Mouse (Mus musculus): ENCODE data around the gene Adad1. TPM values are rescaled to one million over a fixed set of nuclear protein-coding genes. Genes with fewer than 3 reads are reported as not detected.

Gene Adad1
- total and polyA plus RNA-seq, 3 experiments = not detected

- in situ Hi-C loops (cut with MboI; ENCODE audit: low pct_ligation_motif_present, low pct_unique_long_range_greater_than_20kb, low sequenced_read_pairs) (no loop called here), dilution Hi-C loops (cut with MboI; ENCODE audit: extremely low pct_ligation_motif_present, extremely low pct_unique_long_range_greater_than_20kb, low sequenced_read_pairs) (no loop called here)
- H3K27me3 ChIP-seq (replicated peaks) = no peaks in the 10 kb centered on the region
- H3K9ac ChIP-seq (ENCODE audit: insufficient read depth, low read depth) = no peak overlapping the region
- TF ChIP-seq NELFE (IDR thresholded peaks at IDR 0.05; ENCODE audit: low read depth, low read length) (no peak), MAZ (IDR thresholded peaks at IDR 0.05; ENCODE audit: low read depth, low read length) (no peak)
- H3K27ac ChIP-seq (ENCODE audit: insufficient read depth, low read depth) = no peak overlapping the region
- no peak overlapping the region for H3K4me3 ChIP-seq (replicated peaks in 1 of 3; ENCODE audit: low read depth in 2 of 3, low read length in 2 of 3, poor library complexity in 1 of 3)
- DNase-seq (ENCODE audit: extremely low read depth) = no peak
- H3K4me2 ChIP-seq (ENCODE audit: insufficient read depth, low read depth, poor library complexity, severe bottlenecking) = peak overlapping the region; percentile 35
- H3K79me2 ChIP-seq (replicated peaks; ENCODE audit: control insufficient read depth, extremely low read depth, insufficient read depth, poor library complexity, severe bottlenecking) = no peaks in the 10 kb centered on the region
- no peaks in the 10 kb centered on the region for H3K9me3 ChIP-seq (replicated peaks; ENCODE audit: low read length)
- peaks cover 0 to 9% of the 10 kb centered on the region in 2 experiments; a peak in 1 of 4 replicates for H3K4me1 ChIP-seq (ENCODE audit: control insufficient read depth in 1 of 2, insufficient read depth in 2 of 2)
- no peaks in the 10 kb centered on the region for H3K36me3 ChIP-seq (replicated peaks in 1 of 2; ENCODE audit: control insufficient read depth in 1 of 2, insufficient read depth in 1 of 2, low read length in 1 of 2)
Observed at GRCm38 (mm10) chr3:37146406-37146805, 83.1 kb downstream of the Adad1 start.

GRCm38 (mm10) chr3:37146810-37147209, 83.5 kb downstream of the Adad1 start:
- Histone ChIP-seq H3K9ac (ENCODE audit: insufficient read depth, low read depth) (no peak overlapping the region), H3K4me2 (ENCODE audit: insufficient read depth, low read depth, poor library complexity, severe bottlenecking) (no peak overlapping the region), H3K36me3 (replicated peaks in 1 of 2; ENCODE audit: control insufficient read depth in 1 of 2, insufficient read depth in 1 of 2, low read length in 1 of 2) (no peaks in the 10 kb centered on the region), H3K27ac (ENCODE audit: insufficient read depth, low read depth) (no peak overlapping the region), H3K79me2 (replicated peaks; ENCODE audit: control insufficient read depth, extremely low read depth, insufficient read depth, poor library complexity, severe bottlenecking) (no peaks in the 10 kb centered on the region), H3K4me1 (ENCODE audit: control insufficient read depth in 1 of 2, insufficient read depth in 2 of 2) (peaks cover 0 to 9% of the 10 kb centered on the region in 2 experiments; a peak in 1 of 4 replicates), H3K27me3 (replicated peaks) (no peaks in the 10 kb centered on the region), H3K9me3 (replicated peaks; ENCODE audit: low read length) (no peaks in the 10 kb centered on the region), H3K4me3 (replicated peaks in 1 of 3; ENCODE audit: low read depth in 2 of 3, low read length in 2 of 3, poor library complexity in 1 of 3) (no peak overlapping the region)
- in situ Hi-C loops (cut with MboI; ENCODE audit: low pct_ligation_motif_present, low pct_unique_long_range_greater_than_20kb, low sequenced_read_pairs) (no loop called here), dilution Hi-C loops (cut with MboI; ENCODE audit: extremely low pct_ligation_motif_present, extremely low pct_unique_long_range_greater_than_20kb, low sequenced_read_pairs) (no loop called here)
- DNase-seq (ENCODE audit: extremely low read depth) = no peak
- TF ChIP-seq MYC (IDR thresholded peaks at IDR 0.05; ENCODE audit: low read depth, low read length) (no peak), ELF1 (IDR thresholded peaks at IDR 0.05; ENCODE audit: low read depth, low read length) (no peak), BHLHE40 (IDR thresholded peaks at IDR 0.05; ENCODE audit: low read depth, low read length) (no peak), CTCF (conservative IDR thresholded peaks at IDR 0.05 in 1 of 2, IDR thresholded peaks at IDR 0.05 in 1 of 2; ENCODE audit: low read depth in 2 of 2, low read length in 2 of 2) (no peak), HCFC1 (IDR thresholded peaks at IDR 0.05; ENCODE audit: low read depth, low read length) (no peak), ZC3H11A (IDR thresholded peaks at IDR 0.05; ENCODE audit: low read depth, low read length) (no peak), SMC3 (IDR thresholded peaks at IDR 0.05; ENCODE audit: low read depth, low read length) (no peak), UBTF (IDR thresholded peaks at IDR 0.05; ENCODE audit: low read depth, low read length) (no peak), MAFK (IDR thresholded peaks at IDR 0.05; ENCODE audit: insufficient replicate concordance, low read length) (no peak), MAZ (IDR thresholded peaks at IDR 0.05; ENCODE audit: low read depth, low read length) (no peak), RCOR1 (conservative IDR thresholded peaks at IDR 0.05; ENCODE audit: low read depth, low read length) (no peak), CHD2 (IDR thresholded peaks at IDR 0.05; ENCODE audit: low read length) (no peak), JUND (conservative IDR thresholded peaks at IDR 0.05; ENCODE audit: low read depth, low read length) (no peak), JUN (IDR thresholded peaks at IDR 0.05; ENCODE audit: insufficient read depth, low read depth, low read length) (no peak), MXI1 (IDR thresholded peaks at IDR 0.05; ENCODE audit: low read depth, low read length) (no peak), MAX (IDR thresholded peaks at IDR 0.05; ENCODE audit: low read length) (no peak), IRF4 (IDR thresholded peaks at IDR 0.05; ENCODE audit: low read depth, low read length) (no peak), POLR2A (IDR thresholded peaks at IDR 0.05; ENCODE audit: low read depth, low read length) (no peak), E2F4 (IDR thresholded peaks at IDR 0.05; ENCODE audit: insufficient replicate concordance, low read depth, low read length) (no peak), CHD1 (IDR thresholded peaks at IDR 0.05; ENCODE audit: low read depth, low read length) (no peak)
